Mouse (Mus musculus) kidney, adult 8-10 months (tissue): ENCODE measurements at regions not wholly inside any gene's neighbourhood (a gene's known extent, or its start where the extent isn't known, plus 50 kb on each side); places are given as distances from the start of the nearest gene placed in this dataset.

Experiments
- DNase-seq, 2 experiments: peaks; one replicate each; pipeline ENCODE4 v3.0.0; 2022

DNA sequence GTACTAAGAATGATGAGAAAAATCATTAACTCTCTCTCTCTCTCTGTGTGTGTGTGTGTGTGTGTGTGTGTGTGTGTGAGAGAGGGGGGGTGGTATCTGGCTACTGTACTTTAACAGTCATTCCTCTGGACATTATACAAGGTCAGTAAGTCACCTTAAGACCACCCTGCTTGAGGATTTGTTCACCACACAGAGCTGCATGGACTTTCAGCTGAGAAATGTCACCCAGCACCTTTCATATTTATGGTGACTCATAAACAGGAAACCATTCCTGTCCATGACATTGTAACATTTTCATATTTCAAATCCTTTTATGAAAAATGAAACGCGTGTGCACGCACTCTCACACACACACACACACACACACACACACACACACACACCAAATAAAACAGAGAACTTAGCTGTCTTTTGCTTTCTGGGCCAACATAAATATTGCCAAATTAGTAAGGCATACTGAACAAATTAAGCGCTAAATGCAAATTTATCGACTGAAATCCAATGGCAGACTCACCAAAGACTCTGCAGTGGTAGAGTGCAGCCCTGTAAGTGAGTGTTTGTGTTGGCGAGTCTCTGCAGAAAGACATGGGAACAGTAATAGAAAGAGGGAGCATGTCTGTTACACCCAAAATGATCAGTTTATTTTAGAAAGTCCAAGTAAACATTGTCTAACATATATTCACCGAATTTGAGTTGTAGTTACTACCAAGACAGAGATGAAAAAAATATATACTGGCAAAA, 277.7 kb downstream of the Osr1 start:
- DNase-seq: no peak

DNA sequence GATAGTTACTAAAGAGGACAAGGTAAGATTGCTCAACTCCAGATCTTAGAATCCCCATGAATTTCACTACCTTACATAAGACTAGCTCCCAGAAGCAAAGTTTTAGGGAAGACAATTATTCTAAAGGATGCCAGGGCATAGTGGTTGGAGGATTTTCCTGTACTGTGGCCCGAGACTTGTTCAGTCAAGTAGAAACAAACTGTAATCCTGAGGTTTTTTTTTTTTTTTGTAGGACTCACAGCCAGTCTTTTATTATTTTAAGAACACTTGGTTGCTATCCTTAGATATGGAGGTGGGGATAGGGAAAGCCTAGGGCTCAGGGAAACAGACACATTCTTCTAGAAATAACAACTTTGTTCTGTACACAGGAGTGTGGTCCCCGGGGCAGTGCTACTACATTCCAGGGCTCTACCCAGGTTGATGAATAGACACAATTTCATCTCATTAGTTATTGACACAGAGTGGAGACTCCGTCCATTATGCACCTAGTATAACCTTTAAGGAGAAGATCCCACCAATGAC, 285.6 kb downstream of the Osr1 start:
- no peak for DNase-seq

DNA sequence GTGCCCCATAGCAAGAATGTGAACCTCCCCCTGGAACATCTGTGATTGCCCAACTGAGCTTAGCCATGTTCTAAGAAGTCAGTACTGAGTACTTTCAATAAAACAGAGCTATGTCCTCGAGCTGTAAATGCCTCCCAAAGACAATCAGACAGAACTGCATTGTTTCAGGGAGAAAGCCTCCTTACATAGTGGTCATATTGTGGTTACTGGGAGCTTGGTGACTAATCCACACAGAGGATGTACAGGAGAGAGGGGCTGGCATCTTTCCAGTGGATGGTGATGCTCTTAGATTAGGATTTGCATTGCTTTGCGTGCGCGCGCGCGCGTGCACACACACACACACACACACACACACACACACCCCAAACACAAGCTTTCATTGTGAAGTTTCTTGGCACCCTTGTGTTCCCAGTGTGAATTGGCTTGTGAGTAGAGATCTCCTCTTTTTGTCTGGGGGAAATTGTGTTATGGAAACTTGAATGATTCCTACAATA, 286.3 kb downstream of the Osr1 start:
- no peak for DNase-seq

DNA sequence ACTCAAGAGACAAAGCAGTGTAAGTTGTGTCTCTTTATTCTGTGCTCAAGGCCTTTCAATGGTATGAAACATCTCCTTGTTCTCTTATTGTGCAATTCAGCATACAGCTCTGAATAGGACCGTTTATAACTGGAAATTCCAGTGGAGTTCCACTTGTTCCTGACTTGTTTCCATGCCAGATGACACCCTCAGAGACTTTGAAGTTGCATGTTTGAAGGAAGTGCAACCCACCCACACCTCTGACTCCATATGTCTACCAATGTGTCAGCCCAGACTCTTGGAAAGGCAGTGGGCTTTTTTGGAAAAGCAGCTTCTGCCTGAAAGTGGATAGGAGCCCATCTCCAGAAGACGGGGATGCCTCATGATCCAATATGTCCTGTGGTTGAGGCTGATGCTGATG, 288.1 kb downstream of the Osr1 start:
- DNase-seq: no peak

DNA sequence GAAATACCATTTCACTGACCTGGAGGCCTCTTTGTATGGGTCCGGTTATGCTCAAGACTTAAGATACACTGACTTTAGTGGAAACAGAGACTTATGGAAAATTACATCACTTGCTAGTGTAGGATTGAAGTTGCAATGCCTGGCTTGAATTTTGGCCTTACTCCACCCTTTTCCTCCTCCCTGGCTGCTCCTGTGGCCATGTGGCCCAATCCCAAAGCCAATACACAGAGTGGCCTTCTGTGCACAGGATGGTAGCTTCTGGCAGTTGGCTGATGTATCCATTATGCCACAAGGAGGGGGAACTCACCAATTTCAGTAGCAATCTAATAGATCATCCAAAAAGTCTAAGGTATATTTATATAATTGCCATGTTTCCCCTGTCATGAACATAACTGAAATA, 292.4 kb downstream of the Osr1 start:
- DNase-seq: no peak

DNA sequence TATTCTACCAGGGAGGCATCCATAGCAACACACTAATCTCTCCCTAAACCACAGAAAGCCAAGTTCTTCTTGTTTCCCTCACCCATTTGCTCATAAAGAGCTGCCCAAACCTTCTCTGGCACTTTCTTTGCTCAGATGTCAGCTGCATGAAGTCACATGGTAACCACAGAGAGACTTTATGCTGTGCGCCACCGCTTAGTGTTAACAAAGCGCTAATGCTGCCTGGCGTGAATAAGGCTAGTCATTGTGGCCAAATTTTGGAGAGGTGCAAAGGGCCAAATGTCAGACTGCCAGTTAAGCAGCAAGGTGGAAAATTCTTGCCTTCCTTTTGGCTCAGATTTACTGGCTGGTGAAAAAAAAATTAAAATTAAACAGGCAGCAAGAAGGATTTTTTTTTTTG, 302.3 kb downstream of the Osr1 start:
- DNase-seq: no peak

DNA sequence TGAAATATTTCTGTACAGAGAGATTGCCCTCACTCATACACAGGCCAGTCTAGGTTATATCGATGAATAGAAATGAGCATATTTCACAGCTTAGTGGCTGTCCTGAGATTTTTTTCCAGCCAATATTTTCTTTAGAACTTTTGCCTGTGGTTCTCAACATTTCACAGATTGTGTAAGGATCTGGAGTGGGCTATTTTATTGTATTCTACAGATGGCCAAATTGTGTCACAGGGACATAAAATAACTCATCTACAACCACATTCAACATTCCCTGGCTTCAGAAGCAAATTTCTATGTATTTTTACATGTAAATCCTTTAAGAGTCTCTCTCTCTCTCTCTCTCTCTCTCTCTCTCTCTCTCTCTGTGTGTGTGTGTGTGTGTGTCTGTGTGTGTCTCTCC, 303.3 kb downstream of the Osr1 start:
- no peak for DNase-seq

DNA sequence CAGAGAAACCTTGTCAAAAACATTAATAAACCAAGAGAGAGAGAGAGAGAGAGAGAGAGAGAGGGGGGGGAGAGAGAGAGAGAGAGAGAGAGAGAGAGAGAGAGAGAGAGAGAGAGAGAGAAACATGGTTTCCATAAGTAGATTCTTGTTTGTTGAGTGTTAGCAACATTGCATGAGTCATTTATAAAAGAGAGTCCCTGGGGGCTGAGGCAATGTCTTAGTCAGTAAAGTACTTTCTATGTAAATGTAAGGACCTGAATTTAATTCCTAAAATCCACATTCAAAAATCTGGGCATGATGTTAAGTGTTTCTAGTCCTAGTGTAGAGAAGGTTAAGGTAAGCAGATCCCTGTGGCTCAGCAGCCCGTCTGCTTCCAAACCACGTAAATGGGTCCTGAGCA, 304.9 kb downstream of the Osr1 start:
- no peak for DNase-seq

DNA sequence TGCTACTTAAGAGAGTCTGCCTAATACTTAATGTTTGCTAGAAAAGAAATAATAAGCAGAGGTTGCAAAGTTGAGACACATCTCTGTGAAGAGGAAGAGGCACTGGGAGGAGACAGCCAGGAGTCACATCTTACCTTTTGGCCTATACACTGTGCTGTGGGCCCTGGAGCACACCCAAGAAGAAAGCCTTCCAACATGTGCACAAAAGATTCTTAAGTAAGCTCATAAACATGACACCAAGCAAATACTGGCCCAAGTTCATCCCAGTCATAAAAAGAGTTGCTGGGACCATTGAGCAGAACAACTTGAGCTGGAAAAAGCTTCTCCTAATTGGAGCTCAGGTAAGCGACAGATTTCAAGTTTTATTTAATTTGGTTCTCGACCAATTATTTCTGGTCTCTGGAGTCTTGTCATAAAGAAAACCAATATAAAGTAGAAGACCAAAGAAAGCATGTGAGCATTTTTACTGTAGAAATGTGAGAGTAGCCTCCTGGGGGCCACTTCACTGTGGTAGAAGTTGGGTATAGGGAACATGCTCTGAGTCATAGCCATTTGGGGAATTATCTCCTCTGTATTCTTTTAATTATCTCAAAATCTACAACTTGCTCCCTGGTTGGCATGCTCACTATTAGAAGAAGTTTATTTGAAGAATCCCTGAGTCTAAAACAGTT, 312.2 kb downstream of the Osr1 start:
- no peak for DNase-seq

DNA sequence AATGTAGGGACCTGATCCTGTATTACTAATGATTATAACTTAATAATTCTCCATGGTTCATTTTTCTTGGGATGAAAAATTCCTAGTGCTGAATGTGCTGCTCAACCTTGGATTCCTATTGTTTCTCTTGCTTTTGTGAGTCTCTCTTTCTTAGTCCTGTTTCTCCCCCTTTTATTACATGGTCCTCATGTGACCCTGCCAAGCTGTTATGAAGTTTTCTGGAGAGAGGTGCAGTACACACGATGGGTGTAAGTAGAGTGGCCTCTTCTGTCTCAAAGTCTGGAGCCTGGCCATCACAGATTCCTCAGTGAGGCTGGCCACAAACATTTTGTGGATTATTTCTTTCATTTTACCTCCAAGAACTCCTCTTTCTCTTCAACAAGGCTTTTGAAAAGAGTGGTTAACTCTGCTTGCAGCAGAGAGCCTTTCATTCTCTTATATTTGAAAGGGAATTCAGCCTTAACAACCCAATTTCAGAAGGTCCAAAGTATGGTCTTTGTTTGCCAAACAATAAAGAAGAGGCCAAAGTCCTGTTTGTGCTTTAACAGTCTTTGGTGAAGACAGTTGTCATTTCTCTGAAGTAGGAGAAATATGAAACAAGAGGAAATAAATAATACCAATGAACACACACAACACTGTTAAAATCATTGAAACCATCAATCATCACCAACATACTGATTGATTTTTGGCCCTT, 313.3 kb downstream of the Osr1 start:
- DNase-seq: no peak

DNA sequence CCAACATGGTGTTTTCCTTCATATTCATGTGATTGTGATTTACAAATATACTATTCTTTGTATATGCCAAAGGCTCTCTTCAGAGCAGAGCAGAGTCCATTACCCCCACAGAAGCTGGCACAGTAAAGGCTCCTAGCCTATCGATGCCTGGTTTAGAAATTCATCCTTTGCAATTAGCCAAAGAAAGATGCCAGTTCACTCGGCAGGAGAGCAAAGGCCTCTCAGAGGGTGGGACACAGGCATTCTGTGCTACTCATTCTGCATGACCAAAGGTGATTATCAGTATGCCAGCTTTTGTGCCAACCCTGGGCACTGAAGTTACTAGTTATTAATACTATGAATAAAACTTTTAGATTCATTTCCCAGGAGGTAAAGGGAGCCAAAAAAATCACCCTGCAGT, 324.6 kb downstream of the Osr1 start:
- no peak for DNase-seq

DNA sequence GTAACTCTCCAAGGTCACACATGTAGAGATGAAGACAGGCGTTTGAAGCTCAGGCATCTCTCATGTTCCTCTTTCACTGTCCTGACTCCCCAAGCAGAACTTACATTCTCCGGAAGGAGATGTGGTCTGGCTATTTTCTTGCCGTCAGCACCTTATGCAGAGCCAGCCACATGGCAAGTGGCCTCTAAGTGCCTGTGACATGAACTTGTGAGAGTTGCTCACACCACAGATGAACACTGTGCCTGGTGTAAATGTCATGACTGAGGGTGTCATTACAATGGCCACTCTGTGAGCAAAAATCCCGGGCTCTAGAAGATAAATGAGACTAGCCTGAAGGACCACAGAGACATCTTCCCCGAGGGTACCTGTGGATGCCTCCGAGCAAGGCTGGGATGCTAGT, 328.1 kb downstream of the Osr1 start:
- DNase-seq: no peak

DNA sequence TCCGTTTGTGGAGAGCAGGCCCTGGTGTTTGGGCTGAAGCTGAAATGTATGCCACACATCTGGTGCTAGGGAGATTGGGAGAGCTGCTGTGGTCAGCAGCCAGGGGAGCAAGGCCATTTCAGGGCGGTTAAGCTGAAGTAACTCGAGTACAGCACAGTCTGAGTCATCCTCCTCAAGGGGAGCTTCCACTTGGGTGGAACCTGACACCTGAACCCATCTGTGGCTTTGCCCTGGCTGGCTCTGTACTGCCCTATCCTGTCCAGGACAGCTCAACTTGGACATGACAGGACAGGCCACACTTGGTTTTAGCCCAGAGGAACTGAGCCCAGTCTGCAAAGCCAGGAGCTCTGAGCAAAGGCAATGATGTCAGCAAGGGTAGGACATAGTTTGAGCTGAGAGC, 328.5 kb downstream of the Osr1 start:
- no peak for DNase-seq

DNA sequence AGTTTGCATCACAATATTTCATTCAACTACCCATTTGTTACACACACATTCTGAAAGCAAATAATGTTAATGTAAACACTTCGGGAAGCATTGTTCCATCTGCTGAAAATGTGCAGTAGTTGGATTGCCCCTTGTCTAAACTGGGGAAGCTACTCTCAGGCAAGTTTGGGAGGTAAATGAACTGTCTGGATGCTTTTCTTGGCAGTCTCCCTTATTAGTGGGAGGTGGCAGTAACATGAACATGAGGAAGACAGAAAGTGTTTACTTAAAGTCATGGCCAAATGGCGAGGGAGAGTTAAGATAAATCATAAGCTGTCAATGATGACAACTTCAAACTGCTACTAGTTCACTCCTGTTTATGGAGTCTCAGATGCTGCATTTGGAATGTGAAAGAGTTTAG, 332.0 kb downstream of the Osr1 start:
- DNase-seq: no peak

DNA sequence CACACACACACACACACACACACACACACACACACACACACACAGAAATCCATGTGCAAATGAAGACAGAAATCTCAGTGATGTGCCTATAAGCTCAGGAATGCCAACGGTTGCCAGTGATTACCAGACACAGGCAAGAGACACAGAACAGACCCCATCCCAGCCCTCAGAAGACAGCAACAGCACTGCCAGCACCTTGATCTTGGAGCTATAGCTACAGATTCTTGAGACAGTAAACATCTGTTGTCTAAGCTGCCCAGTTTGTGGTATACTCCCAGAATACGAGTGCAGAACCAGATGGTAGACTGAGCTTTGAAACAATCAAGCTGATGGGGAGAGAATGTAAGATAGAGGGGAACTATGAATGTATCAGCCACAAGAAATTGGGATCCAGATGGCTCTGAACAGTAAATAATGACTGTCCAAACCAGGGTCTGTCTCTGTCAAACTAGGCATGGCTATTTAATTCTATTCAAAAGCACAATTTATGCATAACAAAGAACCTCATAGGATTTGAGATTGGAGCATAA, 333.9 kb downstream of the Osr1 start:
- DNase-seq: no peak

DNA sequence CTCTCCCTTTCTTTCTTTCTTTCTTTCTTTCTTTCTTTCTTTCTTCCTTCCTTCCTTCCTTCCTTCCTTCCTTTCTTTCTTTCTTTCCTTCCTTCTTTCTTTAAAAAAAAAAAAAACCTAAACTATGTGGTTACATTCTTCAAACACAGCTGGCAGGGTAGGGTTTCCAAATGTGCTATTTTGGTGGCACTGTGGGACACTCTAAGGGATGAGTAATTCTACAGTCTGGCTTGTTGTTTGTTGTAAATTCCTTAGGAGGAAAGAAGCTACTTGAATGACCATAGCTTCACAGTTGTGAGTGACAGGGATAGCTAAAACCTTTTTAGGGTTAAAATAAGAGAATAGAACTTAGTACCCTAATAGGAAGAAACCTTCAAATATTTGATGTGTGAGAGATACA, 342.4 kb downstream of the Osr1 start:
- no peak for DNase-seq

DNA sequence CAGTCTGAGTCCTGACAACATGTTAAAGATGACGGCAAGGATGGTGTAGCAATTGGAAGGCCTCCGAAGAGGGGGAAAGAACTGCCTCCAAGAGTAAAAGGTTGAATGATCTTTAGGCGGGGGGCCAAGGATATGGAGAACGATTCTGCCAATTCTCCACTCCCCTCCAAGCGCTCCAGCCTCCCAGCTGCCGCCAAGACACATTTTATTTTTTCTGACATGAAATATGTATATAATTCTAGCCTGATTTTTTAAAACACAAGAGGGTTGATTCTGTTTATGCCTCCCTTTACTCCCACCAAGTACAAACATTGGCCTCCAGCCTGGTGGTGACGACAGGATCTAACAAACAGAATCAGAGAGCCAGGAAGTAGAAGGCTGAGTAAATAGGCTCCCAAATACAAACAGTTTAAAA, 345.8 kb downstream of the Osr1 start:
- no peak for DNase-seq

DNA sequence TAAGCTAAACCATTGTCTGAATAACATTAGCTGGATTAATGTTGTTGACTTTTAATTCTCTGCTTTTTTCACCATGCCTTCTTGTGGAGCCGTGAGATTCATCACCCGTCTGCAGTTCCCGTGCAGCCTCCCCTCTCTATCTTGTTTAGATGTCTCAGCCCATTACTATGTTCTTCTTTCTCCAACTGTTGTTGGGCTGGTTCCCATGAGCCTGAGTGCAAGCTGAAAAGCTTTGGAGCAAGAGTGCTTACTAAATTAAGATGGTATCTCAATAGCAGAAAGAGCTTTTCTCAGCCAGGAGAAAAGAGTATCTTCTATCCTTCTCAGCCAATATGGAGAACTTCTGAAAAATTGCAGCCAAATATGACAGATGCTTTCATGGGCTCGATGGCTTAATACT, 348.1 kb downstream of the Osr1 start:
- no peak for DNase-seq

DNA sequence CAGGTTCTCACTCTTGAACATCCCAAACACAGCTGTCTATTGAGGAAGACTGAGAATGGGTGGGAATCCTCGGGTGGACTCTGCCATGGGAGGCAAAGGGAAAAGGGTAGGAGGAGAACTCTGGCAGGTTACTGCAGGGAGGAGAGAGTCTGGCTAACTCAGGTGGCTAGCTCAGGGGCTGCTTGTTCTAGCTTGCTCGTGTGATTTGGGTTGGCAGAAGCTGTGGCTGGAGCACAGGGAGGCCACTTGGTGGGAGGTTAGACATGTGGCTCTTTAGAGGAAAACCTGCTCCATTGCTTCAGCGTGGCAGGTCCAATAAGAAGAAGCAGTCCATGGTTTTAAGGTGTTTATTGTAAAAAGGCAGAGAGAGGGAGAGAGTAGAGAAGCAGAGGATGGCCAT, 349.1 kb downstream of the Osr1 start:
- no peak for DNase-seq

DNA sequence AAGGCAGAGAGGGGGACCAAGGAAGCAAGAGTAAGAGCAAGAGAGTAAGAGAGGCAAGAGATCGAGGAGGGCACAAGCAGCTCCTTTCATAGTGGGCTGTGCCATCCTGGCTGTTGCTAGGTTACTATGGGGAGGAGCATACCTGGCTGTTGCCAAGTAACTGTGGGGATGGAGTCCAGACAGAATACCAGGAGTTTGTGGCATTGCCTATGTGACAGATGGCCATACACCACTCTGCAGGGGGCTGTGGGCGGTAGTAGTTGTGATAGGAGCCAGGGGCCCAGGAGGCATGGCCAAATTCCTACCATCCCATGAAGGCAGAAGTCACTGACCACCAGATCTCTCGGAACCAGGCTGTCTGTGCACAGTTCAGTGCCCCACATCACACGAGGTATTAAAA, 349.5 kb downstream of the Osr1 start:
- no peak for DNase-seq

DNA sequence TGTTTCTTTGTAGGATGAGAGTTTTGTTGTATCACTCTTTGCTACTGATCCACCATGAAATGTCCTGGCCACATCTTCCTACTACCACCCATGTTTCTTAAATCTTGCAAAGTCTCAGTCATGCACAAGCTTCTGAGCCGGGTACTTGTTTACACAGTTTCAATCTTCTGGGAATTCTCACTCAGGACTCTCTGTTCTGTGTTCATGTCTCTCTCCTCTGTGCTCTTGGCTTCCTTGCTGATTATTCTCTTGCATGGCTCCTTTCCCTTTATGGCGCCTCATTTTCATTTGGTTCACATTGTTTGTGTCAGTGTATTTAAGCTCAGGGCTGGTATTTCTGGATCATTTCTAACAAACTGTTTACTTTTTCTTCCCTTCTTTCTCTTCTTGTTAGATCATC, 350.5 kb downstream of the Osr1 start:
- DNase-seq: no peak

DNA sequence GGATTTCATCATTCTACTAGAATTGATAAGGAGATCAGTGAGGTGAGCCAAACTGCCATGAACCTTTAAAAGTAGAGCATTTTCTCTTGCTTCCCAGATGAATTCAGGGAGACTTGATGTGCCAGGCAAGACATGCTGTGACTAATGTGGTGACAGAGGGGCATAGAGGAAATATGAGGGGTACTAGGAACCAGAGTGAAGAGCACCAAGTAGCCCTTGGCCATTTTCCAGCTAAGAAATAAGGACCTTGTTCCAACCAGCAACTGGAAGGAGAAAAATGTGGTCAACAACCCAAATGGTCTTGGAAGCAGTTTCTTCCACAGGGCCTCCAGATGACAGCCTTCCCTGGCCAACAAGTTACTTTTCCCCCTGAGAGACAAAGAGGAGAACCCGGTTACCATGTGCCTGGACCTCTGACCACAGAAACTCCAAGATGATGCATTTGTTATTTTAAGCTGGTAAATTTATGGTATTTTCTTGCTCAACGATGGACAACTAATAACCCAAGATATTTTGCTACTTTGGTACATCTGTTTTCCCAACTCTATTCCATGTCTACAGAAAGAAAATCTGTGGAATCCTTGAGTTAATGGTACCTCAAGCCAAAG, 351.8 kb downstream of the Osr1 start:
- no peak for DNase-seq

DNA sequence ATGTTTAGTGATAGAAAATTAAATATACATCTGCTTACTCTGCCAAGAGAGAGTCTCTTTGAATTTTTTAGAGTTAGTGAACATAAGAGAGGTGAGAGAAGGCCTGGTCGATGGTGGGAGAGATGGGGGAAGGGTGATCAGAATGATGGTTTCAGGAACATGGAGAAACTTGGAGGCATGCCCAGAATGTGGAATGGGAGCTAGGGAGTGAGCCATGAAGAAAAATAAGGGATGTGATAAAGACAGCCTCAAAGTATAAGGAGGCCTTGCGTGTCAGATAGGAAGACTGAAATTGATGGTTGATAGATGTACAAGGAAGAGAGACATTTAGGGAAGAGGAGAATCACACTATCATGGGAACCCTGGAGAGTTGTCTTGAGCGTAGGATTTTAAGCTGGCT, 354.6 kb downstream of the Osr1 start:
- DNase-seq: no peak
